Mouse (Mus musculus): ENCODE results near the gene Gm44502. TPM values are rescaled to one million over a fixed set of nuclear protein-coding genes. Genes with fewer than 3 reads are reported as not detected.

The Gm44502 gene
- polyA plus RNA-seq, 1 experiment from 2014 or later, result not detected

GRCm38 (mm10) chr15:89377938-89378828, 51.3 kb downstream of the Gm44502 start:
- Histone ChIP-seq H3K4me1 (peaks cover 47% of the 10 kb centered on the region), H3K27ac (peak overlapping the region; percentile 65; the same call in 1 of the 2 replicates), H3K27me3 (ENCODE audit: poor library complexity, severe bottlenecking) (peaks cover 77% of the 10 kb centered on the region), H3K9me3 (no peaks in the 10 kb centered on the region), H3K36me3 (replicated peaks) (no peaks in the 10 kb centered on the region), H3K4me3 (peak overlapping the region; percentile 53)
- 10% methylated on average over 46 of the region's 46 CpGs for WGBS
- DNase-seq (ENCODE audit: extremely low spot score, low spot score), result no peak

GRCm38 (mm10) chr15:89377362-89377761, 52.1 kb downstream of the Gm44502 start:
- Histone ChIP-seq H3K4me3 (peak overlapping the region; percentile 18; the same call in 1 of the 2 replicates), H3K27me3 (ENCODE audit: poor library complexity, severe bottlenecking) (peaks cover 77% of the 10 kb centered on the region), H3K36me3 (replicated peaks) (peaks cover 8% of the 10 kb centered on the region), H3K9me3 (no peaks in the 10 kb centered on the region), H3K4me1 (peaks cover 55% of the 10 kb centered on the region), H3K27ac (no peak overlapping the region)
- WGBS, result 4% methylated on average over 18 of the region's 18 CpGs
- no peak for DNase-seq (ENCODE audit: extremely low spot score, low spot score)

GRCm38 (mm10) chr15:89376957-89377356, 52.5 kb downstream of the Gm44502 start, which contains the start of gene Tymp:
Gene Tymp, minus strand, starts transcription at chr15:89377039.
- Histone ChIP-seq H3K27ac (no peak within 1 kb of the TSS), H3K4me1 (peaks cover 59% of the 10 kb centered on the region), H3K4me3 (peak within 1 kb of the TSS; percentile 18; the same call in 1 of the 2 replicates), H3K36me3 (replicated peaks) (peaks cover 12% of the 10 kb centered on the region), H3K9me3 (no peaks in the 10 kb centered on the region), H3K27me3 (ENCODE audit: poor library complexity, severe bottlenecking) (peaks cover 74% of the 10 kb centered on the region)
- WGBS, result 13% methylated on average over 16 of the region's 16 CpGs
- DNase-seq (ENCODE audit: extremely low spot score, low spot score), result no peak

- Histone ChIP-seq H3K27ac (no peak overlapping the region), H3K4me3 (no peak overlapping the region), H3K27me3 (ENCODE audit: poor library complexity, severe bottlenecking) (peaks cover 66% of the 10 kb centered on the region), H3K9me3 (no peaks in the 10 kb centered on the region), H3K4me1 (peaks cover 61% of the 10 kb centered on the region), H3K36me3 (replicated peaks) (peaks cover 21% of the 10 kb centered on the region)
- no peak for DNase-seq (ENCODE audit: extremely low spot score, low spot score)
- 81% methylated on average over 7 of the region's 7 CpGs for WGBS
These were observed 53.5 kb downstream of the Gm44502 start for GRCm38 (mm10) chr15:89376040-89376439.

DNA sequence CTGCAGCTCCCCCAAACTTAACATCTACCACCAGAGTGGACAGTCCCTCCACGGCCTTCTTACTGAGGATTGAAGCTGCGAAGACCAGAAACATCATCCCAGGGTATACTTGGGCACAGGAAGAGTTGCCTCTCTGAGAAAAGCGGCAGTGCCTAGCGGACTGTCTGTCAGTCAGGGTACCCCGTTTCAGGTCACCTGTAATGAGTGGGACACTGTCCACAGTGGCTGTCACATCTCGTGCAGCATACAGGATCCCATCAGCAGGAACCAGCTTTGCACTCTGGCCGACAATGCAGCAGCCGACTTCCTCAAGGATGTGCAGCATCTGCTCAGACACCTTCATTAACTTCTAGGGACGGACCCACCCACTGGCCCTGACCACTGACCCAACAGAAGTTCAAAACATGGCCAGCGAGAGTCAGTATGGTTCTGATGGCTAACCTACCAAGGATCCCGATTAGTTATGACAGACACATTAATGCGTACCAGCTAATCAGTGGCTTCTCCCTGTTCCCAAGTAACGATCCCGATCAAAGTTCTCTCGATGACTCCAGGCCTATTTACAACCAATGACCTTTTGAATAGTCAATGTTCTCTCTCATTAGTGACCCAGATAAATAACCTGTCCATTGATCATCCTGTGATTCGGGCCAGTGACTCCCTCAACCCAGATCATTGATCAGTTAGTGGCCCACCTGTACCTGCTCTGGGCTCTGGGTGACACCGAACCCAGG, 54.5 kb downstream of the Gm44502 start:
- Histone ChIP-seq H3K4me1 (peaks cover 61% of the 10 kb centered on the region), H3K27ac (peak overlapping the region; percentile 95; the same call in 1 of the 2 replicates), H3K4me3 (0 out of 2 replicates have a peak overlapping the region, but pooled peaks have one; percentile 74), H3K27me3 (ENCODE audit: poor library complexity, severe bottlenecking) (peaks cover 55% of the 10 kb centered on the region), H3K9me3 (no peaks in the 10 kb centered on the region), H3K36me3 (replicated peaks) (peaks cover 32% of the 10 kb centered on the region)
- DNase-seq (ENCODE audit: extremely low spot score, low spot score), result no peak
- 91% methylated on average over 17 of the region's 17 CpGs for WGBS

DNA sequence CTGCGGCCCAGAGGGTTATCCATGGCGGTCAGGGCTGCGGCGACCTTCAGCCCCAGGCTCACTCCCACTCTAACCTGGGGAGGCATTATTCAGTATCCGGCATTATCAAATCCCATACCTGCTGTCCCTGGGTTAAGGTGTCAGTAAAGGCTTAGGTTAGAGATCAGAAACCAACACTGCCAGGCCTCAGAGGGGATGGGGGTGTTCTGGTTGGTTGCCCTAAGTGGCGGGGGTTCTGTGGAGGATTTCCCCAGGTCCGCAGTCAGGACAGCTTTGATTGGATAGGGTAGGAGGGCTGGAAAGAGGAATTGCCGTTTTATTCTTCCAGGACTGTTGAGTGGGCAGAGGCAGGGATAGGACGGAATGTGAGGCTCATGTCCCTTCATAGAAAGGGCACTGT, 55.2 kb downstream of the Gm44502 start:
- Histone ChIP-seq H3K4me1 (peaks cover 58% of the 10 kb centered on the region), H3K27me3 (ENCODE audit: poor library complexity, severe bottlenecking) (peaks cover 49% of the 10 kb centered on the region), H3K27ac (peak overlapping the region; percentile 95), H3K9me3 (no peaks in the 10 kb centered on the region), H3K36me3 (replicated peaks) (peaks cover 38% of the 10 kb centered on the region), H3K4me3 (peak overlapping the region; percentile 74)
- 49% methylated on average over 9 of the region's 9 CpGs for WGBS
- no peak for DNase-seq (ENCODE audit: extremely low spot score, low spot score)

DNA sequence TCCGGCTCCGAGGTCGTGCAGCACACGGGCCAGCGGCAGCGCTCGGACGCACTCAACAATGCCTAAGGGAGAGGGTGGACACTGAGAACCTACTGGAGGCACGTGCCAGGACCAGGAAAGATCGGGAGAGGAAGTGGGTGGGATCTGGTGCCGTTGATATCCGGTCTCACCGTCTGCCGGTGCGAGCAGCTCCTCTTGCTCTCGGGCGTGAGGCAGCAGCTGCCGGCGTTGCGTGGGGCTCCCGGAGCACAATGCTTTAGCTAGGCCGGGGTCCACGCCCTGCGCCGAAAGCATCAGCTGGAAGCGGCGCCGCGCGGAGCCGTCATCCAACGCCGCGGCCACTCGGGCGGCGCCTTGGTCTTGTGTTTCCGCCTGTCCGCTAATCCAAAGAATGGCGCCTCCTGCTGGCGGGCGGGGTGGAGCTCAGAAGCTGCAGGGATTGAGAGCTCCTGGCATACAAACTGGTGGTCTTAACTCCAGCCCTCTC, 55.7 kb downstream of the Gm44502 start, which contains the start of gene Sco2:
TSS of gene Sco2 (minus strand) at position 85 of the 487 bp plus-strand sequence.
- Histone ChIP-seq H3K36me3 (replicated peaks) (peaks cover 44% of the 10 kb centered on the region), H3K4me3 (peak within 1 kb of the TSS; percentile 74), H3K27ac (peak within 1 kb of the TSS; percentile 95), H3K27me3 (ENCODE audit: poor library complexity, severe bottlenecking) (peaks cover 44% of the 10 kb centered on the region), H3K4me1 (peaks cover 53% of the 10 kb centered on the region), H3K9me3 (no peaks in the 10 kb centered on the region)
- WGBS, result under 1% methylated on average over 42 of the region's 42 CpGs
- peak; percentile 97 for DNase-seq (ENCODE audit: extremely low spot score, low spot score)

DNA sequence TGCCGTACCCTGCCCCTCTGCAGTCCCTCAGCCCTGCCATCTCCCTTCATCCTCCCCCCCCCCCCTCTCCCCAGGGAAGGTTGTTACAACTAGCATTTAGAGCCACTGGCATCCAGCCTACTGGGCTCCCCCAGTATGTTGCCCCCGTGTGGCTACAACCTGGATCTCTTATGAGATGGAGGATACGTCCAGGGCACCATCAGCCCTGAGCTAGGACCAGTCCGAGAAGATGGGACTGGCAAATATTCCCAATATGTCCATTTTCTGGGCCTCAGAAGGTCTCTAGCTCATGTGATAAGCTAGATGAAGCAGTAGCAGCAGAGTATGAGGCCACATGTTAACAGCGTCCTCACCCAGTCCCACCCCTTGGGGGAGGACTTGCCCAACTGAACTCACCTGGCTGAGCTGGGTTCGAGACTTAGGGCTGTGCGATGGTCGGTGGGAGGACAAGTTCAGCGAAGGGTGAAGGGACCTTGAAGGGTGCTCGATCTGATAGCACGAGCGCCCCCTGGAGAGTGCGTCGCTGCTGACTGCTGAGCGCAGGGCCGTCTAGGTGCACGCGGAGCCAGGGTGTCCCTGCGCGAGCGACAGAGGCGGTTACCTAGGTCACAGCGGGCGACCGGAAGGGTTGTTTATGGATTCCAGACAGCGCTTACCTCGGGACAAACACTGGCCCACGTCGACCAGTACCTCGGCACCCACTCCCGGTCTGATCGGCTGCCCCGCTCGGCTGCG, 56.3 kb downstream of the Gm44502 start:
- 3% methylated on average over 35 of the region's 35 CpGs for WGBS

DNA sequence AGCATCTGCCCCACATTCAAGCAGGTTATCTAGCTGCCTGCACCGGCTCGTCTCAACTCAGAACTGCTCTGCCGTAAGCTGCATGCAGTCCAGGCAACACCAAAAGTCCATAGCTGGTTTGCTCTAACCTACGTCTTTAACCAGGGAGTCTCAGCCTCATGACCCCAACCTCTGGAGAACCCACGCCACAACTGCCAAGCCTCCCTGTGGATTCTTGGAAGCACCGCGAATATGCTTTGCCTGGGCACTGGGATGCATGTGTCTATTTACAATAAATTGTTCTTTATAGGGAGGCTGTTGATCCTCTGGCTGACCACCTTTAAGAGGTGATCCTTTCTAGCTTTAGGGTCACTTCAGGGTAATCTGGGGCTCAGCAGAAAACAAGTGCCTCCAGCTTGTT, 57.0 kb downstream of the Gm44502 start:
- H3K27me3 ChIP-seq (ENCODE audit: poor library complexity, severe bottlenecking), result peaks cover 31% of the 10 kb centered on the region
- no peak for DNase-seq (ENCODE audit: extremely low spot score, low spot score)
- peaks cover 40% of the 10 kb centered on the region for H3K4me1 ChIP-seq
- 89% methylated on average over 7 of the region's 7 CpGs for WGBS
- no peaks in the 10 kb centered on the region for H3K9me3 ChIP-seq
- H3K27ac ChIP-seq, result 0 out of 2 replicates have a peak overlapping the region, but pooled peaks have one; percentile 95
- peak overlapping the region; percentile 74 for H3K4me3 ChIP-seq
- H3K36me3 ChIP-seq (replicated peaks), result peaks cover 56% of the 10 kb centered on the region

More for the DNA sequence above, 56.3 kb downstream of the Gm44502 start:
- Histone ChIP-seq H3K4me1 (peaks cover 46% of the 10 kb centered on the region), H3K36me3 (replicated peaks) (peaks cover 50% of the 10 kb centered on the region), H3K9me3 (no peaks in the 10 kb centered on the region), H3K4me3 (peak overlapping the region; percentile 74), H3K27me3 (ENCODE audit: poor library complexity, severe bottlenecking) (peaks cover 38% of the 10 kb centered on the region), H3K27ac (peak overlapping the region; percentile 95)
- DNase-seq (ENCODE audit: extremely low spot score, low spot score), result peak; percentile 72

- Histone ChIP-seq H3K36me3 (replicated peaks) (peaks cover 61% of the 10 kb centered on the region), H3K4me3 (peak overlapping the region; percentile 74; the same call in 1 of the 2 replicates), H3K27ac (no peak overlapping the region), H3K4me1 (peaks cover 35% of the 10 kb centered on the region), H3K9me3 (no peaks in the 10 kb centered on the region), H3K27me3 (ENCODE audit: poor library complexity, severe bottlenecking) (peaks cover 26% of the 10 kb centered on the region)
- DNase-seq (ENCODE audit: extremely low spot score, low spot score), result no peak
- WGBS, result 89% methylated on average over 13 of the region's 13 CpGs
These were observed 57.4 kb downstream of the Gm44502 start for GRCm38 (mm10) chr15:89372068-89372467.

Data from forebrain, embryonic 10.5 days (tissue).